Mouse (Mus musculus) lung, postnatal 14 days (tissue): ENCODE data around the gene Uvssa.

Experiments
- DNase-seq: peaks from one replicate; pipeline ENCODE4 v3.0.0; 2021

The Uvssa gene

GRCm38 (mm10) chr5:33443794-33444193 is 65.4 kb downstream of the Uvssa start:
- DNase-seq, result no peak

GRCm38 (mm10) chr5:33455737-33456136 is 77.4 kb downstream of the Uvssa start:
- DNase-seq, result no peak

- no peak for DNase-seq
Measured at GRCm38 (mm10) chr5:33458132-33458622, 79.8 kb downstream of the Uvssa start.

GRCm38 (mm10) chr5:33459111-33459510 is 80.8 kb downstream of the Uvssa start:
- DNase-seq, result no peak

DNA sequence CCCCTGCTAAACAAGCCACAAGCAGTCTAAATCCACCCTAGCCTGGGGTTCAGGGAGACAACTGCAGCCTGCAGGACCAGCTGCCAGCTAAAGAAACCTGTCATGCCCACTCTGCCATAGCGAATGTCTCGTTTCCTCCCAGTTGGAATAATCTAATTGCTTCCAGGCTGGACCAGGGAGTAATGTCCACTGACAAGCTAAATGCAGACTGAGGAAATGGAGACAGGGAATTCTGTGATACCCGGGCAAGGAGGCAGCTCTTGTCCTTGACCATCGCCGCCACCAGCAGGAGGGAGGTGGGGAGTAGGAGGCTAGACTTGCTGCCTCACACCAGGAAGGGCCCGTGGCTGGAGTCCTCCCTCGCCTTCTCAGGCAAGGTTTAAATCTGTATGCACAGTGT is 86.0 kb downstream of the Uvssa start:
- no peak for DNase-seq

DNA sequence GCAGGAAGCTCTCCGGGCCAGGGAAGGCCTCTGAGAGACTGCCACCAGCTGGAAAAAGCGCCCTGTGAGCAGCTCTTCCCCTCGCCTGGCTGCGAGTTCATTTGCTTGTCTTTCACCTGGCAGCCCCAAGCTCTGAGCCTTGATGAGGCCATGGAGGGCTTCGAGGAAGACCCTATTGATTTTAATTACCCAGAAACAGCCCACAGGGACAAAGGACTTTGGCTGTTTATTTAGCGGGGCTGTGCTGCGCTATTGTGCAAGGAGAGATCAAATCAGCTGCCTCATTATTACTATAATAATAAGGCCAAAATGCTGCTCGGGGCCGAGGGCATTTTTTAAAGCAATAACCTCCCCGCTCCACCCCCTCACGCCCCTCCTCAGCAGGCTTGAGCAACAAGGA is 87.1 kb downstream of the Uvssa start:
- DNase-seq, result no peak
